Comparison of ENCODE assay signal across 12 mouse cellular contexts in genomic region chr2:132221611-132222073, GRCm38 (mm10). TPM values are rescaled to one million over a fixed set of nuclear protein-coding genes. Genes with fewer than 3 reads are reported as not detected.
A peak's percentile ranks its signal among the peaks of the same experiment; 100 is the strongest.
DNase-seq lines count a peak whose midpoint lies in the region; ATAC-seq and TF ChIP-seq lines count a peak whose summit lies in the region.
"Had no signal": no experiment of that assay in that cellular context is flagged by ENCODE, and none has a peak within 500 bp of the region (broad histone marks: within the 10 kb centered on the region; RNA-seq: fewer than 3 reads in every experiment).

No protein-coding gene starts in this region.

- no peak overlapping the region for H3K9ac ChIP-seq in heart, embryonic 15.5 days
- H3K9ac ChIP-seq: hindbrain, embryonic 13.5 days; neural tube, embryonic 12.5 days had no signal

- ATAC-seq in heart, embryonic 15.5 days (replicated peaks; ENCODE audit: insufficient number of reproducible peaks, insufficient read depth, low FRiP score, low read depth): no peak; the same call in 1 of the 2 replicates
- no peak for ATAC-seq in monocyte, adult 5-6 weeks (replicated peaks; ENCODE audit: insufficient number of reproducible peaks, low FRiP score, low TSS enrichment, poor library complexity, severe bottlenecking)

- DNase-seq in layer of hippocampus, adult 2 months (ENCODE audit: low spot score in 2 of 2): peak in 1 of 2 experiments; percentile 40
- no peak for DNase-seq in layer of hippocampus, postnatal 36 days
- DNase-seq in brain, adult 2 months (ENCODE audit: low read depth, low spot score): peak; percentile 93
- DNase-seq in right cerebral cortex, postnatal 25 days: peak; percentile 24
- no peak for DNase-seq in cerebellum, postnatal 25 days
- DNase-seq in kidney, postnatal 10 days: no peak
- DNase-seq: embryo, embryonic 11 days; liver had no signal

- no peak for TF ChIP-seq CTCF in layer of hippocampus, adult 2 months (conservative IDR thresholded peaks at IDR 0.05)

- H3K27ac ChIP-seq in layer of hippocampus, adult 2 months: peak overlapping the region; percentile 6; the same call in 1 of the 2 replicates
- H3K27ac ChIP-seq in heart, embryonic 15.5 days: peak overlapping the region; percentile 7
- H3K27ac ChIP-seq: hindbrain, embryonic 13.5 days; neural tube, embryonic 12.5 days had no signal

- H3K9me3 ChIP-seq in heart, embryonic 15.5 days (replicated peaks): no peaks in the 10 kb centered on the region
- H3K9me3 ChIP-seq: hindbrain, embryonic 13.5 days; neural tube, embryonic 12.5 days had no signal

- WGBS in heart, embryonic 15.5 days: 32% methylated on average over 11 of the region's 11 CpGs

- H3K36me3 ChIP-seq in heart, embryonic 15.5 days: no peaks in the 10 kb centered on the region
- H3K36me3 ChIP-seq: hindbrain, embryonic 13.5 days; neural tube, embryonic 12.5 days had no signal

- peaks cover 8% of the 10 kb centered on the region for H3K4me1 ChIP-seq in heart, embryonic 15.5 days (replicated peaks)
- H3K4me1 ChIP-seq: hindbrain, embryonic 13.5 days; neural tube, embryonic 12.5 days had no signal

- peak overlapping the region; percentile 29; the same call in 1 of the 2 replicates for H3K4me2 ChIP-seq in heart, embryonic 15.5 days
- H3K4me2 ChIP-seq: hindbrain, embryonic 13.5 days; neural tube, embryonic 12.5 days had no signal

- H3K27me3 ChIP-seq in heart, embryonic 15.5 days: no peaks in the 10 kb centered on the region
- H3K27me3 ChIP-seq: hindbrain, embryonic 13.5 days; neural tube, embryonic 12.5 days had no signal

- H3K4me3 ChIP-seq in layer of hippocampus, adult 2 months: no peak overlapping the region
- no peak overlapping the region for H3K4me3 ChIP-seq in heart, embryonic 15.5 days
- H3K4me3 ChIP-seq: hindbrain, embryonic 13.5 days; neural tube, embryonic 12.5 days had no signal

RNA-seq across cellular contexts. Expression of gene Tmem230, which starts 26.0 kb away (rescaled TPM):
- total RNA-seq in layer of hippocampus, adult 2 months (2021): 10 to 100 TPM; 30.3 to 32.9 TPM
- total RNA-seq in layer of hippocampus, postnatal 36 days (2021): 10 to 100 TPM; 31.7 to 32.2 TPM
- polyA plus RNA-seq in heart, embryonic 15.5 days (2015; fragmentation: Nextera tagmentation; extraction: Ambion mirVana): 40.2 and 41.3 TPM in 2 replicates
- 11.2 to 19.1 TPM (median 15.5 TPM) in 3 replicates for total RNA-seq in monocyte, adult 5-6 weeks (2017)

RNA-seq across cellular contexts. Expression of gene Pcna, which starts 31.5 kb away (rescaled TPM):
- total RNA-seq in layer of hippocampus, adult 2 months (2021): 10 to 100 TPM; 47.2 to 51.9 TPM
- total RNA-seq in layer of hippocampus, postnatal 36 days (2021): 10 to 100 TPM; 47.3 to 52.9 TPM
- 138 and 157 TPM in 2 replicates for polyA plus RNA-seq in heart, embryonic 15.5 days (2015; fragmentation: Nextera tagmentation; extraction: Ambion mirVana)
- total RNA-seq in monocyte, adult 5-6 weeks (2017): 228 to 330 TPM (median 247 TPM) in 3 replicates

RNA-seq across cellular contexts. Expression of gene Cds2, which starts 41.3 kb away (rescaled TPM):
- 100 to 1,000 TPM; 257 to 258 TPM for total RNA-seq in layer of hippocampus, adult 2 months (2021)
- 100 to 1,000 TPM; 255 to 262 TPM for total RNA-seq in layer of hippocampus, postnatal 36 days (2021)
- 20.8 and 26.9 TPM in 2 replicates for polyA plus RNA-seq in heart, embryonic 15.5 days (2015; fragmentation: Nextera tagmentation; extraction: Ambion mirVana)
- 48.5 to 54.3 TPM (median 49.2 TPM) in 3 replicates for total RNA-seq in monocyte, adult 5-6 weeks (2017)

Comparison
In these comparisons a context has a peak if more than half of its experiments do, and no peak if none do; other contexts are left out.
1. DNase-seq: peak in brain, adult 2 months (single experiment) and right cerebral cortex, postnatal 25 days (single experiment); none in layer of hippocampus, postnatal 36 days (0 of 2), cerebellum, postnatal 25 days (0 of 2) and kidney, postnatal 10 days (single experiment).